In genomic region chr6:116119669-116120068, GRCm38 (mm10) we compare ENCODE assay signal across 14 mouse cellular contexts.
"Had no signal": no experiment of that assay in that cellular context is flagged by ENCODE, and none has a peak within 500 bp of the region (broad histone marks: within the 10 kb centered on the region; RNA-seq: fewer than 3 reads in every experiment).

No protein-coding gene starts in this region.

- ATAC-seq: midbrain, embryonic 16.5 days had no signal

- H3K27ac ChIP-seq: layer of hippocampus, adult 2 months; limb, embryonic 13.5 days; liver, embryonic 15.5 days; lung, embryonic 15.5 days; midbrain, embryonic 12.5 days; neural tube, embryonic 13.5 days had no signal

- H3K4me3 ChIP-seq: layer of hippocampus, adult 2 months; limb, embryonic 13.5 days; liver, embryonic 15.5 days; lung, embryonic 15.5 days; midbrain, embryonic 12.5 days; neural tube, embryonic 13.5 days had no signal

- DNase-seq: kidney, adult 18-20 months; kidney, postnatal 10 days; kidney, postnatal 4 days; left cerebral cortex, postnatal 4 days; lung, postnatal 14 days; right cerebral cortex, postnatal 4 days; spleen, adult 18-20 months had no signal
